Mouse (Mus musculus) heart, embryonic 12.5 days (tissue): ENCODE measurements around the gene Gtpbp3. TPM values are rescaled to one million over a fixed set of nuclear protein-coding genes. Genes with fewer than 3 reads are reported as not detected.
A peak's percentile ranks its signal among the peaks of the same experiment; 100 is the strongest.

Experiments used
- ATAC-seq: fragments of 200-750 bp; cut with Nextera tagmentation; 2 replicates; pipeline ENCODE4 v1.8.0; 2017; ENCODE audit warnings: moderate TSS enrichment, moderate library complexity; ENCODE audit not compliant: insufficient number of reproducible peaks, low FRiP score
- H3K27ac ChIP-seq: fragments of 300-500 bp; sonication (generic); 2 replicates; pipeline ENCODE4 v1.5.1; 2016; ENCODE audit warnings: mild to moderate bottlenecking, moderate library complexity; ENCODE audit not compliant: poor library complexity, severe bottlenecking
- H3K27me3 ChIP-seq: fragments of 300-500 bp; sonication (generic); replicated peaks from 2 replicates; pipeline ENCODE4 v1.6.1; 2016; ENCODE audit warnings: mild to moderate bottlenecking, moderate library complexity
- H3K36me3 ChIP-seq: fragments of 300-500 bp; sonication (generic); 2 replicates; pipeline ENCODE4 v1.6.1; 2016; ENCODE audit warnings: mild to moderate bottlenecking, moderate library complexity
- H3K4me1 ChIP-seq: fragments of 300-500 bp; sonication (generic); replicated peaks from 2 replicates; pipeline ENCODE4 v1.6.1; 2016; ENCODE audit warnings: mild to moderate bottlenecking
- H3K4me2 ChIP-seq: fragments of 300-500 bp; sonication (generic); 2 replicates; pipeline ENCODE4 v1.6.1; 2016; ENCODE audit warnings: mild to moderate bottlenecking, moderate library complexity
- H3K4me3 ChIP-seq: fragments of 300-500 bp; sonication (generic); 2 replicates; pipeline ENCODE4 v1.5.1; 2016; ENCODE audit warnings: mild to moderate bottlenecking
- H3K9ac ChIP-seq: fragments of 300-500 bp; sonication (generic); 2 replicates; pipeline ENCODE4 v1.6.1; 2016; ENCODE audit warnings: mild to moderate bottlenecking, moderate library complexity
- H3K9me3 ChIP-seq: fragments of 300-500 bp; sonication (generic); replicated peaks from 2 replicates; pipeline ENCODE4 v1.6.1; 2016; ENCODE audit warnings: mild to moderate bottlenecking, moderate library complexity
- WGBS: fragments of 180-500 bp; shearing (Covaris S2); methylation state at CpG from one replicate; pipeline ENCODE4 v1.1.7; 2016; 5-methylcytosine and 5-hydroxymethylcytosine counted together
- polyA plus RNA-seq: library from polyadenylated mRNA; unstranded; fragments of >200 nt; fragmentation: Nextera tagmentation; extraction: Ambion mirVana; gene quantifications from 2 replicates; pipeline ENCODE4 v1.2.1, GENCODE M21; 2016

Gtpbp3 gene
- polyA plus RNA-seq, 1 experiment from 2014 or later: 11.6 TPM

GRCm38 (mm10) chr8:71537028-71537867 lies 49.3 kb downstream of the Gtpbp3 start, which contains the start of gene Bst2:
Gene Bst2, minus strand, starts transcription at chr8:71537456.
- H3K9me3 ChIP-seq: no peaks in the 10 kb centered on the region
- peak within 1 kb of the TSS; percentile 85 for H3K4me2 ChIP-seq
- H3K27ac ChIP-seq: peak within 1 kb of the TSS; percentile 48
- no peaks in the 10 kb centered on the region for H3K36me3 ChIP-seq
- peaks cover 18% of the 10 kb centered on the region for H3K27me3 ChIP-seq
- 3% methylated on average over 37 of the region's 37 CpGs for WGBS
- ATAC-seq: peak; percentile 88
- peaks cover 11% of the 10 kb centered on the region for H3K4me1 ChIP-seq
- peak within 1 kb of the TSS; percentile 67 for H3K9ac ChIP-seq
- peak within 1 kb of the TSS; percentile 57 for H3K4me3 ChIP-seq

GRCm38 (mm10) chr8:71542632-71543343 lies 54.9 kb downstream of the Gtpbp3 start, which contains the start of gene Mvb12a:
Gene Mvb12a, plus strand, starts transcription at chr8:71542922.
- Histone ChIP-seq H3K36me3 (peaks cover 27% of the 10 kb centered on the region), H3K9ac (peak within 1 kb of the TSS; percentile 77), H3K27ac (peak within 1 kb of the TSS; percentile 36; the same call in 1 of the 2 replicates), H3K4me1 (peaks cover 14% of the 10 kb centered on the region), H3K4me2 (peak within 1 kb of the TSS; percentile 88), H3K4me3 (peak within 1 kb of the TSS; percentile 71), H3K27me3 (no peaks in the 10 kb centered on the region), H3K9me3 (no peaks in the 10 kb centered on the region)
- peak; percentile 97 for ATAC-seq
- under 1% methylated on average over 55 of the region's 55 CpGs for WGBS

DNA sequence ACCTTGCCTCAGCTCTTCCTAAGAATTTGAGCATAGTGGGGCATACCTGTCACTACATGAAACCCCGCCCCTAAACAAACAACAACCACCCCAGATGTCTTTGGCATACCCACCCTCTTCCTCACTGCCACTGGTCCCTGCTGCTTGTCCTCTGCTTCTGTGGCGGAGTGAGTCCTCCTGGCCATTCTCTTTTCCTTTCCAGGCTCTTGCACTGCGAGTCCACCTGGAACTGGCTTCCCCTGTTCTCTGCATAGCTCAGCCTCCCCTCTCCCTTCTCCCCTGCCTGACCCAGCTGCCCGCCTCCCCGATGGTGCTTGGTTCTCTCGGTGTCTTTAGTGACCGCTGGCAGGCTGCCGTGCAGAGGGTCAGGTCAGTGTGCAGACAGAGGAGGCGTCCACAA lies 55.9 kb downstream of the Gtpbp3 start:
- no peak for ATAC-seq
- Histone ChIP-seq H3K9ac (peak overlapping the region; percentile 77), H3K4me2 (peak overlapping the region; percentile 88), H3K9me3 (no peaks in the 10 kb centered on the region), H3K4me1 (peaks cover 10% of the 10 kb centered on the region), H3K27ac (no peak overlapping the region), H3K4me3 (peak overlapping the region; percentile 71), H3K27me3 (no peaks in the 10 kb centered on the region), H3K36me3 (peaks cover 37% of the 10 kb centered on the region)
- 85% methylated on average over 9 of the region's 9 CpGs for WGBS

GRCm38 (mm10) chr8:71545053-71545452 lies 57.1 kb downstream of the Gtpbp3 start:
- 88% methylated on average over 11 of the region's 11 CpGs for WGBS
- no peak for ATAC-seq
- Histone ChIP-seq H3K9ac (no peak overlapping the region), H3K36me3 (peaks cover 38% of the 10 kb centered on the region), H3K4me1 (peaks cover 10% of the 10 kb centered on the region), H3K4me2 (no peak overlapping the region), H3K4me3 (no peak overlapping the region), H3K27me3 (no peaks in the 10 kb centered on the region), H3K27ac (no peak overlapping the region), H3K9me3 (no peaks in the 10 kb centered on the region)

DNA sequence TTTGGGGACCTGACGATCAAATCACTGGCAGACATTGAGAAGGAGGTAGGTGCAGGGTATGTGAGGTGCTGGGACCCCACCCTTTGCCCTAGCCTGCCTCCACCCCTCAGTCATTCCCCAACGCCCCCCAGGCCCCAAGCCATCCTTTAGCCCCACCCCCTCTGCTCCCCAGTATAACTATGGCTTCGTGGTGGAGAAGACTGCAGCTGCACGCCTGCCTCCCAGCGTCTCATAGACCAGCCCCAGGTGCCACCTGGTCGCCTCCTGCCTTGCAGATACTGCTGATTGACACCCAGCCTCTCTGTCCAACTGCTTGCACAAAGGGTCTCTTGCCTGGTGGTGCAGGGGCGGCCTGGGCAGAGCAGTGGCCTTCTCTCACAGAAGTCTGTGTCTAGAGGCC lies 59.7 kb downstream of the Gtpbp3 start:
- H3K36me3 ChIP-seq: peaks cover 38% of the 10 kb centered on the region
- no peak overlapping the region for H3K4me2 ChIP-seq
- no peak overlapping the region for H3K9ac ChIP-seq
- H3K27me3 ChIP-seq: no peaks in the 10 kb centered on the region
- peaks cover 10% of the 10 kb centered on the region for H3K4me1 ChIP-seq
- no peaks in the 10 kb centered on the region for H3K9me3 ChIP-seq
- ATAC-seq: no peak
- 80% methylated on average over 7 of the region's 7 CpGs for WGBS
- no peak overlapping the region for H3K4me3 ChIP-seq
- no peak overlapping the region for H3K27ac ChIP-seq

Other genes with a start within 250 kb of the Gtpbp3 start
- gene Myo9b, start 215.4 kb upstream of the Gtpbp3 start, polyA plus RNA-seq: 28.1 and 29.1 TPM in 2 replicates
- 131 and 132 TPM in 2 replicates for gene Haus8, start 215.2 kb upstream of the Gtpbp3 start, polyA plus RNA-seq
- 68.6 and 69.9 TPM in 2 replicates for gene Use1, start 121.3 kb upstream of the Gtpbp3 start, polyA plus RNA-seq
- gene Ocel1, start 116.8 kb upstream of the Gtpbp3 start, polyA plus RNA-seq: 5.5 and 5.7 TPM in 2 replicates
- gene Nr2f6, start 106.1 kb upstream of the Gtpbp3 start, polyA plus RNA-seq: 63.6 and 64.3 TPM in 2 replicates
- gene Ushbp1, start 92.3 kb upstream of the Gtpbp3 start, polyA plus RNA-seq: 4.8 and 6.1 TPM in 2 replicates
- gene Babam1, start 91.2 kb upstream of the Gtpbp3 start, polyA plus RNA-seq: 77.6 and 94.2 TPM in 2 replicates
- gene Ankle1, start 82.1 kb upstream of the Gtpbp3 start, polyA plus RNA-seq: 28.8 and 30.2 TPM in 2 replicates
- 35.4 and 36.7 TPM in 2 replicates for gene Abhd8, start 24.4 kb upstream of the Gtpbp3 start, polyA plus RNA-seq
- 172 and 175 TPM in 2 replicates for gene Mrpl34, start 23.1 kb upstream of the Gtpbp3 start, polyA plus RNA-seq
- 85.4 and 89.9 TPM in 2 replicates for gene Dda1, start 18.9 kb upstream of the Gtpbp3 start, polyA plus RNA-seq
- gene Ano8, start 2.1 kb upstream of the Gtpbp3 start, polyA plus RNA-seq: 2.7 and 3.8 TPM in 2 replicates
- gene Plvap, start 23.6 kb downstream of the Gtpbp3 start, polyA plus RNA-seq: 184 and 202 TPM in 2 replicates
- gene Ccdc194, start 37.6 kb downstream of the Gtpbp3 start, polyA plus RNA-seq: 0.83 and 1.4 TPM in 2 replicates
- 25.6 and 28.8 TPM in 2 replicates for gene Bst2, start 49.4 kb downstream of the Gtpbp3 start, polyA plus RNA-seq
- 51.8 and 53.4 TPM in 2 replicates for gene Mvb12a, start 54.8 kb downstream of the Gtpbp3 start, polyA plus RNA-seq
- 0.28 and 0.58 TPM in 2 replicates for gene Tmem221, start 70.8 kb downstream of the Gtpbp3 start, polyA plus RNA-seq
- not detected in 2 replicates for gene Nxnl1, start 78.5 kb downstream of the Gtpbp3 start, polyA plus RNA-seq
- gene Slc27a1, start 80.8 kb downstream of the Gtpbp3 start, polyA plus RNA-seq: 21.2 and 22.6 TPM in 2 replicates
- 178 and 179 TPM in 2 replicates for gene Pgls, start 104.1 kb downstream of the Gtpbp3 start, polyA plus RNA-seq
- 2.2 and 2.4 TPM in 2 replicates for gene Fam129c, start 109.5 kb downstream of the Gtpbp3 start, polyA plus RNA-seq
- 60.7 and 61.4 TPM in 2 replicates for gene Colgalt1, start 122.9 kb downstream of the Gtpbp3 start, polyA plus RNA-seq
- 0.47 and 0.64 TPM in 2 replicates for gene Unc13a, start 183.7 kb downstream of the Gtpbp3 start, polyA plus RNA-seq
- 10.6 and 11.8 TPM in 2 replicates for gene Jak3, start 188.2 kb downstream of the Gtpbp3 start, polyA plus RNA-seq
- gene Insl3, start 201.1 kb downstream of the Gtpbp3 start, polyA plus RNA-seq: 2.0 and 2.4 TPM in 2 replicates
- 3.4 and 3.7 TPM in 2 replicates for gene B3gnt3, start 213.7 kb downstream of the Gtpbp3 start, polyA plus RNA-seq
- 1.6 and 2.1 TPM in 2 replicates for gene Fcho1, start 237.6 kb downstream of the Gtpbp3 start, polyA plus RNA-seq